Mouse (Mus musculus): Measurements from ENCODE around the gene B4galt4. TPM values are rescaled to one million over a fixed set of nuclear protein-coding genes. Genes with fewer than 3 reads are reported as not detected.

B4galt4 gene
- polyA plus RNA-seq, 1 experiment from 2014 or later: 39.3 TPM

DNA sequence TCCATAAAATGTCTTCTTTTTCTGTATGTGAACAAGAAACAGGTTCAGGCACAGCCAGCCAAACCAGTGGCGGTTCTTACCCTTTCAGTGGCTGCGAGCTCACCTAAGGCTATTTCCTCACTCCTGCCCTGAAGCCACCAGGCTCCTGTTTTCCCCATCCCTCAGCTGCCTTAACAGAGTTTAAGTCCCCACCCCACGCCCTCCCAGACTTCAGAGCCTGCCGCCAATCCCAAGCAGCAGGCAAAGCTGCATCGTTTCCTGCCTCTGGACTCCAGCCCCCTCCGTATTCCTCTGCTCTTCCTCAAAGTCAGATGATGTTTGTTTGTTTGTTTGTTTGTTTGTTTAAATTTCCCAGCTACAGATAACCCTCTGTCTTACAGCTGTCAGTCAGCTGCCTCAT is 38.6 kb upstream of the B4galt4 start:
- no peak for DNase-seq (ENCODE audit: low spot score)
- Histone ChIP-seq H3K27me3 (ENCODE audit: control insufficient read depth, insufficient read depth, low read length) (no peaks in the 10 kb centered on the region), H3K4me1 (ENCODE audit: control insufficient read depth, insufficient read depth, low read length) (no peaks in the 10 kb centered on the region), H3K9me3 (replicated peaks; ENCODE audit: control insufficient read depth, low read length) (no peaks in the 10 kb centered on the region), H3K4me2 (ENCODE audit: low read depth, low read length) (no peak overlapping the region), H3K27ac (replicated peaks; ENCODE audit: low read depth, low read length) (no peak overlapping the region), H3K9ac (replicated peaks; ENCODE audit: low read length) (no peak overlapping the region), H3K36me3 (replicated peaks; ENCODE audit: control insufficient read depth, insufficient read depth, low read depth, low read length) (no peaks in the 10 kb centered on the region), H3K4me3 (ENCODE audit: low read depth, low read length) (no peak overlapping the region)
- 40% methylated on average over 6 of the region's 6 CpGs for WGBS
- no peak for ATAC-seq (replicated peaks; ENCODE audit: insufficient number of reproducible peaks, low FRiP score, low TSS enrichment, low read depth)

- peaks cover 2% of the 10 kb centered on the region; the same call in 1 of the 2 replicates for H3K4me1 ChIP-seq (ENCODE audit: control insufficient read depth, insufficient read depth, low read length)
- no peak overlapping the region for H3K4me3 ChIP-seq (ENCODE audit: low read depth, low read length)
- no peak overlapping the region for H3K9ac ChIP-seq (replicated peaks; ENCODE audit: low read length)
- ATAC-seq (replicated peaks; ENCODE audit: insufficient number of reproducible peaks, low FRiP score, low TSS enrichment, low read depth) (no peak), DNase-seq (ENCODE audit: low spot score) (no peak)
- H3K9me3 ChIP-seq (replicated peaks; ENCODE audit: control insufficient read depth, low read length): no peaks in the 10 kb centered on the region
- H3K36me3 ChIP-seq (replicated peaks; ENCODE audit: control insufficient read depth, insufficient read depth, low read depth, low read length): no peaks in the 10 kb centered on the region
- H3K27ac ChIP-seq (replicated peaks; ENCODE audit: low read depth, low read length): no peak overlapping the region
- no peak overlapping the region for H3K4me2 ChIP-seq (ENCODE audit: low read depth, low read length)
- WGBS: 70% methylated on average over 9 of the region's 9 CpGs
- H3K27me3 ChIP-seq (ENCODE audit: control insufficient read depth, insufficient read depth, low read length): no peaks in the 10 kb centered on the region
These were observed 36.4 kb upstream of the B4galt4 start for GRCm38 (mm10) chr16:38705531-38706281.

GRCm38 (mm10) chr16:38706782-38707181 is 35.3 kb upstream of the B4galt4 start:
- H3K9me3 ChIP-seq (replicated peaks; ENCODE audit: control insufficient read depth, low read length): no peaks in the 10 kb centered on the region
- DNase-seq (ENCODE audit: low spot score) (no peak), ATAC-seq (replicated peaks; ENCODE audit: insufficient number of reproducible peaks, low FRiP score, low TSS enrichment, low read depth) (no peak)
- no peaks in the 10 kb centered on the region for H3K27me3 ChIP-seq (ENCODE audit: control insufficient read depth, insufficient read depth, low read length)
- H3K27ac ChIP-seq (replicated peaks; ENCODE audit: low read depth, low read length): no peak overlapping the region
- H3K36me3 ChIP-seq (replicated peaks; ENCODE audit: control insufficient read depth, insufficient read depth, low read depth, low read length): no peaks in the 10 kb centered on the region
- no peak overlapping the region for H3K4me2 ChIP-seq (ENCODE audit: low read depth, low read length)
- no peak overlapping the region for H3K4me3 ChIP-seq (ENCODE audit: low read depth, low read length)
- peaks cover 2% of the 10 kb centered on the region; the same call in 1 of the 2 replicates for H3K4me1 ChIP-seq (ENCODE audit: control insufficient read depth, insufficient read depth, low read length)
- H3K9ac ChIP-seq (replicated peaks; ENCODE audit: low read length): no peak overlapping the region
- WGBS: 75% methylated on average over 7 of the region's 7 CpGs

GRCm38 (mm10) chr16:38708962-38709520 is 33.0 kb upstream of the B4galt4 start:
- DNase-seq (ENCODE audit: low spot score): no peak
- Histone ChIP-seq H3K27me3 (ENCODE audit: control insufficient read depth, insufficient read depth, low read length) (no peaks in the 10 kb centered on the region), H3K4me2 (ENCODE audit: low read depth, low read length) (no peak overlapping the region), H3K4me1 (ENCODE audit: control insufficient read depth, insufficient read depth, low read length) (peaks cover 2% of the 10 kb centered on the region; the same call in 1 of the 2 replicates), H3K36me3 (replicated peaks; ENCODE audit: control insufficient read depth, insufficient read depth, low read depth, low read length) (no peaks in the 10 kb centered on the region), H3K27ac (replicated peaks; ENCODE audit: low read depth, low read length) (no peak overlapping the region), H3K4me3 (ENCODE audit: low read depth, low read length) (no peak overlapping the region), H3K9me3 (replicated peaks; ENCODE audit: control insufficient read depth, low read length) (no peaks in the 10 kb centered on the region), H3K9ac (replicated peaks; ENCODE audit: low read length) (no peak overlapping the region)
- WGBS: 71% methylated on average over 7 of the region's 7 CpGs
- no peak for ATAC-seq (replicated peaks; ENCODE audit: insufficient number of reproducible peaks, low FRiP score, low TSS enrichment, low read depth)

DNA sequence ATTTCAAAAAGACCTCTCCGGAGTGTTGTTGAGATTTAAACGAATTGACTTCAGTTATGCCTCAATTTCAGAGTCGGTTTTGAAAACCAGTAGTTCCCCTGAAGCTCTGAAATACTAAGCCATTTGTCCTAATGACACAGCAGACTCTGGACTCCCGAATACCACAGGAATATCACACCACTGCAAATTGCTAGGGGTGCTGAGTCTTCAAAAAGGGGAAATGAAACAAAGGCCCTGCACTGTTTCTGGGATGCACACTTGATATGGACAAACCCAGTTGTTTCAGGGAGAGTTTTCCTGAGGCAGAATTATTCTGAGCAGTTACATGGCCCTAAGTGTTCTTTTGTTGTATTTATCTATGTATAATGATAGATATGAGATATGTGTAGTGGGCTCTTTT is 30.8 kb upstream of the B4galt4 start:
- H3K36me3 ChIP-seq (replicated peaks; ENCODE audit: control insufficient read depth, insufficient read depth, low read depth, low read length): no peaks in the 10 kb centered on the region
- no peak overlapping the region for H3K27ac ChIP-seq (replicated peaks; ENCODE audit: low read depth, low read length)
- no peaks in the 10 kb centered on the region for H3K27me3 ChIP-seq (ENCODE audit: control insufficient read depth, insufficient read depth, low read length)
- DNase-seq (ENCODE audit: low spot score) (no peak), ATAC-seq (replicated peaks; ENCODE audit: insufficient number of reproducible peaks, low FRiP score, low TSS enrichment, low read depth) (no peak)
- H3K4me3 ChIP-seq (ENCODE audit: low read depth, low read length): no peak overlapping the region
- no peak overlapping the region for H3K9ac ChIP-seq (replicated peaks; ENCODE audit: low read length)
- H3K4me1 ChIP-seq (ENCODE audit: control insufficient read depth, insufficient read depth, low read length): peaks cover 2% of the 10 kb centered on the region; the same call in 1 of the 2 replicates
- no peaks in the 10 kb centered on the region for H3K9me3 ChIP-seq (replicated peaks; ENCODE audit: control insufficient read depth, low read length)
- peak overlapping the region; percentile 20; the same call in 1 of the 2 replicates for H3K4me2 ChIP-seq (ENCODE audit: low read depth, low read length)
- 52% methylated on average over 4 of the region's 4 CpGs for WGBS

DNA sequence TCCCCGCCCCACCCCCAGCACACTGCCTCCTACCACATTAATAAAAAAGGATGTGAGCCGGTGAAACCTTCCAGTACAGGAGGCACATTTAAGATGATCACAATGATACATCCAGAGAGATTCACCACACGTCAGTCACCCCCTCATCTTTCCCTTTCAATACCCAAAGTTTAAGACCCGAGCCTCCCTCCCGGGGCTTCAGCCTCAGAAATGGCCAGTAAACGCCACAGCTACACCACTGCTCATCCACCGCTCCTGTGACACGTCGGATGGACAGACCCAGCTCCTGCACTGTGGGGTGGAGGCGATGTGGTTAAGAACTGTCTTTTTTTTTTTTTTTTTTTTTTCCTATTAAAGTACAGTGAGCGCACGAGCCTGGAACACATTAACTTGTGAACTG is 30.0 kb upstream of the B4galt4 start:
- Histone ChIP-seq H3K36me3 (replicated peaks; ENCODE audit: control insufficient read depth, insufficient read depth, low read depth, low read length) (no peaks in the 10 kb centered on the region), H3K9ac (replicated peaks; ENCODE audit: low read length) (peak overlapping the region; percentile 78), H3K4me2 (ENCODE audit: low read depth, low read length) (peak overlapping the region; percentile 66), H3K9me3 (replicated peaks; ENCODE audit: control insufficient read depth, low read length) (no peaks in the 10 kb centered on the region), H3K4me3 (ENCODE audit: low read depth, low read length) (peak overlapping the region; percentile 70), H3K27me3 (ENCODE audit: control insufficient read depth, insufficient read depth, low read length) (no peaks in the 10 kb centered on the region), H3K4me1 (ENCODE audit: control insufficient read depth, insufficient read depth, low read length) (peaks cover 2% of the 10 kb centered on the region; the same call in 1 of the 2 replicates), H3K27ac (replicated peaks; ENCODE audit: low read depth, low read length) (no peak overlapping the region)
- no peak for DNase-seq (ENCODE audit: low spot score)
- WGBS: 5% methylated on average over 12 of the region's 12 CpGs
- ATAC-seq (replicated peaks; ENCODE audit: insufficient number of reproducible peaks, low FRiP score, low TSS enrichment, low read depth): peak; percentile 51; the same call in 1 of the 2 replicates

DNA sequence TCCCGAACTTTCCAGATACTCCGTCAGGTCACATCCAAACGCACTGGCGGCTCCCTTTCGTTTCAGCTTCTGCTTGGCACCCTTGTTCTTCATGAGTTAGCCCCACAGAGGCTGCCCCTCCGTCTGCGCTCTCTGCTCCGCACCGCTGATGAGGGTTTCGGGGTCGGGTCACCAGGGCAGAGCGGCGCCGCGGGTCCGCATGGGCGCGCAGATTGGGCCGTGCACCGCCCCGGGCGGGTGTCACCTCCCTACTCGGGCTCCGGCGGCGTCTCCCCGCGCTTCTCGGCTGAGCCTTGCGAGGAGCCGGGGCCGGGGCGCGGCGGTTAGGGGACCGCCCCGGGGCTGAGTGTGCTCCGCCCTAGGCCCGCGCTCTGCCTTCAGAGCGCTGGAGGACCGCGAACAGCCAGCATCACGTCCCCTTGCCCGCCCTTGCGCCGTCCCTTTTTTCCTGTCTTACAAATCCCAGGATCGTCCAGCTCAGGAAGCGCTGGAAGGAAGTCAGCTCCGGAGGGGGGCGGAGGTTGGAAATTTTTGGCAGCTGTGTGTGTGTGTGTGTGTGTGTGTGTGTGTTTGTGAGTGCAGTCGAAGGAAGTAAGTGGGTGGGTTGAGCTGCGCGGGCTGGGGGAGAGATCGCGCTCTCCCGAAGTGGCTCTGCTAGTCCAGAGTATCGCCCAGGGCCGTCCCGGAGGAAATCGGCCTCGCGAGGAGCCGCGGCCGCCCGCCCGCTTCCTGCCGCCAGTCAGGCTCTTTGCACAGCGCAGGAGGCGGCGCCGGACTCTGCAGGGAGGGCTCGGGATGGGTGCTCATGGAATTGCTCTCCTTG is 29.3 kb upstream of the B4galt4 start, which contains the start of gene Arhgap31:
Gene Arhgap31 (minus strand): TSS at position 694 of the 823 bp plus-strand sequence.
- Histone ChIP-seq H3K4me2 (ENCODE audit: low read depth, low read length) (peak within 1 kb of the TSS; percentile 66), H3K27ac (replicated peaks; ENCODE audit: low read depth, low read length) (peak within 1 kb of the TSS; percentile 85), H3K27me3 (ENCODE audit: control insufficient read depth, insufficient read depth, low read length) (no peaks in the 10 kb centered on the region), H3K36me3 (replicated peaks; ENCODE audit: control insufficient read depth, insufficient read depth, low read depth, low read length) (no peaks in the 10 kb centered on the region), H3K4me1 (ENCODE audit: control insufficient read depth, insufficient read depth, low read length) (peaks cover 2% of the 10 kb centered on the region; the same call in 1 of the 2 replicates), H3K9me3 (replicated peaks; ENCODE audit: control insufficient read depth, low read length) (no peaks in the 10 kb centered on the region), H3K9ac (replicated peaks; ENCODE audit: low read length) (peak within 1 kb of the TSS; percentile 78), H3K4me3 (ENCODE audit: low read depth, low read length) (peak within 1 kb of the TSS; percentile 70)
- DNase-seq (ENCODE audit: low spot score) (peak; percentile 75), ATAC-seq (replicated peaks; ENCODE audit: insufficient number of reproducible peaks, low FRiP score, low TSS enrichment, low read depth) (peak; percentile 91)
- WGBS: under 1% methylated on average over 72 of the region's 74 CpGs
